Mouse (Mus musculus): ENCODE measurements around the gene Usp10. TPM values are rescaled to one million over a fixed set of nuclear protein-coding genes. Genes with fewer than 3 reads are reported as not detected.
A peak's percentile ranks its signal among the peaks of the same experiment; 100 is the strongest.

Usp10 gene
- polyA plus RNA-seq, 1 experiment from 2014 or later: 72.3 TPM

- Histone ChIP-seq H3K27ac (no peak overlapping the region), H3K4me2 (no peak overlapping the region), H3K9me3 (replicated peaks) (no peaks in the 10 kb centered on the region), H3K27me3 (0 out of 2 replicates have a peak, but pooled peaks cover 3% of the 10 kb centered on the region), H3K4me3 (no peak overlapping the region), H3K4me1 (replicated peaks) (0 out of 2 replicates have a peak, but pooled peaks cover 5% of the 10 kb centered on the region), H3K36me3 (no peaks in the 10 kb centered on the region), H3K9ac (no peak overlapping the region)
- no peak for ATAC-seq (replicated peaks; ENCODE audit: insufficient number of reproducible peaks, insufficient read depth, low FRiP score, low read depth)
- WGBS: 65% methylated on average over 4 of the region's 4 CpGs
These were observed 54.7 kb downstream of the Usp10 start for GRCm38 (mm10) chr8:119964859-119965258.

- 0 out of 2 replicates have a peak, but pooled peaks cover 3% of the 10 kb centered on the region for H3K27me3 ChIP-seq
- 80% methylated on average over 9 of the region's 9 CpGs for WGBS
- H3K4me3 ChIP-seq: no peak overlapping the region
- no peak overlapping the region for H3K4me2 ChIP-seq
- no peak overlapping the region for H3K9ac ChIP-seq
- no peak overlapping the region for H3K27ac ChIP-seq
- H3K4me1 ChIP-seq (replicated peaks): no peaks in the 10 kb centered on the region
- H3K9me3 ChIP-seq (replicated peaks): no peaks in the 10 kb centered on the region
- H3K36me3 ChIP-seq: no peaks in the 10 kb centered on the region
- ATAC-seq (replicated peaks; ENCODE audit: insufficient number of reproducible peaks, insufficient read depth, low FRiP score, low read depth): no peak
These were observed 57.3 kb downstream of the Usp10 start for GRCm38 (mm10) chr8:119967435-119967834.

GRCm38 (mm10) chr8:119970169-119970568 lies 60.0 kb downstream of the Usp10 start:
- Histone ChIP-seq H3K4me3 (no peak overlapping the region), H3K9ac (no peak overlapping the region), H3K27me3 (0 out of 2 replicates have a peak, but pooled peaks cover 3% of the 10 kb centered on the region), H3K4me1 (replicated peaks) (no peaks in the 10 kb centered on the region), H3K36me3 (no peaks in the 10 kb centered on the region), H3K27ac (no peak overlapping the region), H3K4me2 (no peak overlapping the region), H3K9me3 (replicated peaks) (no peaks in the 10 kb centered on the region)
- 0 out of 2 replicates have a peak, but pooled peaks have one; percentile 19 for ATAC-seq (replicated peaks; ENCODE audit: insufficient number of reproducible peaks, insufficient read depth, low FRiP score, low read depth)
- 57% methylated on average over 9 of the region's 9 CpGs for WGBS

GRCm38 (mm10) chr8:119972558-119972957 lies 62.4 kb downstream of the Usp10 start:
- Histone ChIP-seq H3K9me3 (replicated peaks) (no peaks in the 10 kb centered on the region), H3K27ac (0 out of 2 replicates have a peak overlapping the region, but pooled peaks have one; percentile 31), H3K4me3 (no peak overlapping the region), H3K4me2 (no peak overlapping the region), H3K36me3 (no peaks in the 10 kb centered on the region), H3K9ac (no peak overlapping the region), H3K27me3 (0 out of 2 replicates have a peak, but pooled peaks cover 3% of the 10 kb centered on the region), H3K4me1 (replicated peaks) (no peaks in the 10 kb centered on the region)
- no peak for ATAC-seq (replicated peaks; ENCODE audit: insufficient number of reproducible peaks, insufficient read depth, low FRiP score, low read depth)
- 54% methylated on average over 12 of the region's 12 CpGs for WGBS

GRCm38 (mm10) chr8:119978770-119979381 lies 68.7 kb downstream of the Usp10 start:
- H3K9ac ChIP-seq: no peak overlapping the region
- no peaks in the 10 kb centered on the region for H3K9me3 ChIP-seq (replicated peaks)
- H3K4me1 ChIP-seq (replicated peaks): no peaks in the 10 kb centered on the region
- no peak overlapping the region for H3K4me3 ChIP-seq
- ATAC-seq (replicated peaks; ENCODE audit: insufficient number of reproducible peaks, insufficient read depth, low FRiP score, low read depth): no peak
- H3K4me2 ChIP-seq: no peak overlapping the region
- WGBS: 60% methylated on average over 11 of the region's 11 CpGs
- no peaks in the 10 kb centered on the region for H3K27me3 ChIP-seq
- H3K36me3 ChIP-seq: no peaks in the 10 kb centered on the region
- no peak overlapping the region for H3K27ac ChIP-seq

GRCm38 (mm10) chr8:119981253-119981652 lies 71.1 kb downstream of the Usp10 start:
- H3K27ac ChIP-seq: no peak overlapping the region
- no peak overlapping the region for H3K4me2 ChIP-seq
- no peaks in the 10 kb centered on the region for H3K36me3 ChIP-seq
- no peaks in the 10 kb centered on the region for H3K9me3 ChIP-seq (replicated peaks)
- no peak for ATAC-seq (replicated peaks; ENCODE audit: insufficient number of reproducible peaks, insufficient read depth, low FRiP score, low read depth)
- H3K4me1 ChIP-seq (replicated peaks): no peaks in the 10 kb centered on the region
- H3K4me3 ChIP-seq: no peak overlapping the region
- H3K9ac ChIP-seq: no peak overlapping the region
- WGBS: 69% methylated on average over 4 of the region's 4 CpGs
- H3K27me3 ChIP-seq: no peaks in the 10 kb centered on the region

- H3K4me1 ChIP-seq (replicated peaks): peaks cover 11% of the 10 kb centered on the region
- no peak overlapping the region for H3K4me2 ChIP-seq
- H3K27me3 ChIP-seq: no peaks in the 10 kb centered on the region
- H3K27ac ChIP-seq: no peak overlapping the region
- no peaks in the 10 kb centered on the region for H3K9me3 ChIP-seq (replicated peaks)
- ATAC-seq (replicated peaks; ENCODE audit: insufficient number of reproducible peaks, insufficient read depth, low FRiP score, low read depth): no peak
- H3K9ac ChIP-seq: no peak overlapping the region
- H3K4me3 ChIP-seq: no peak overlapping the region
- no peaks in the 10 kb centered on the region for H3K36me3 ChIP-seq
These were observed 73.9 kb downstream of the Usp10 start for GRCm38 (mm10) chr8:119984085-119984484.

GRCm38 (mm10) chr8:119986174-119986573 lies 76.0 kb downstream of the Usp10 start:
- H3K9me3 ChIP-seq (replicated peaks): no peaks in the 10 kb centered on the region
- no peak for ATAC-seq (replicated peaks; ENCODE audit: insufficient number of reproducible peaks, insufficient read depth, low FRiP score, low read depth)
- H3K27ac ChIP-seq: no peak overlapping the region
- peaks cover 12% of the 10 kb centered on the region for H3K27me3 ChIP-seq
- no peaks in the 10 kb centered on the region for H3K36me3 ChIP-seq
- no peak overlapping the region for H3K4me3 ChIP-seq
- H3K9ac ChIP-seq: no peak overlapping the region
- peaks cover 11% of the 10 kb centered on the region for H3K4me1 ChIP-seq (replicated peaks)
- 56% methylated on average over 5 of the region's 5 CpGs for WGBS
- no peak overlapping the region for H3K4me2 ChIP-seq

GRCm38 (mm10) chr8:119988087-119988486 lies 77.9 kb downstream of the Usp10 start:
- H3K9me3 ChIP-seq (replicated peaks): no peaks in the 10 kb centered on the region
- no peak overlapping the region for H3K4me3 ChIP-seq
- H3K27ac ChIP-seq: 0 out of 2 replicates have a peak overlapping the region, but pooled peaks have one; percentile 7
- H3K4me2 ChIP-seq: peak overlapping the region; percentile 44
- ATAC-seq (replicated peaks; ENCODE audit: insufficient number of reproducible peaks, insufficient read depth, low FRiP score, low read depth): peak; percentile 32
- peaks cover 31% of the 10 kb centered on the region for H3K27me3 ChIP-seq
- H3K4me1 ChIP-seq (replicated peaks): peaks cover 21% of the 10 kb centered on the region
- 0 out of 2 replicates have a peak overlapping the region, but pooled peaks have one; percentile 16 for H3K9ac ChIP-seq
- WGBS: 28% methylated on average over 15 of the region's 15 CpGs
- no peaks in the 10 kb centered on the region for H3K36me3 ChIP-seq

GRCm38 (mm10) chr8:119992249-119992648 lies 82.1 kb downstream of the Usp10 start, which contains the start of gene Crispld2:
Gene Crispld2, plus strand, starts transcription at chr8:119992438.
- no peak within 1 kb of the TSS for H3K27ac ChIP-seq
- peak within 1 kb of the TSS; percentile 53 for H3K4me2 ChIP-seq
- peak; percentile 57; the same call in 1 of the 2 replicates for ATAC-seq (replicated peaks; ENCODE audit: insufficient number of reproducible peaks, insufficient read depth, low FRiP score, low read depth)
- peak within 1 kb of the TSS; percentile 33 for H3K4me3 ChIP-seq
- no peak within 1 kb of the TSS for H3K9ac ChIP-seq
- no peaks in the 10 kb centered on the region for H3K36me3 ChIP-seq
- 1% methylated on average over 25 of the region's 25 CpGs for WGBS
- H3K27me3 ChIP-seq: peaks cover 51% of the 10 kb centered on the region
- no peaks in the 10 kb centered on the region for H3K9me3 ChIP-seq (replicated peaks)
- peaks cover 21% of the 10 kb centered on the region for H3K4me1 ChIP-seq (replicated peaks)

GRCm38 (mm10) chr8:119994114-119994513 lies 84.0 kb downstream of the Usp10 start:
- H3K4me1 ChIP-seq (replicated peaks): peaks cover 11% of the 10 kb centered on the region
- no peak overlapping the region for H3K27ac ChIP-seq
- H3K9me3 ChIP-seq (replicated peaks): no peaks in the 10 kb centered on the region
- no peaks in the 10 kb centered on the region for H3K36me3 ChIP-seq
- peaks cover 51% of the 10 kb centered on the region for H3K27me3 ChIP-seq
- 62% methylated on average over 7 of the region's 7 CpGs for WGBS
- no peak overlapping the region for H3K9ac ChIP-seq
- no peak for ATAC-seq (replicated peaks; ENCODE audit: insufficient number of reproducible peaks, insufficient read depth, low FRiP score, low read depth)
- H3K4me3 ChIP-seq: no peak overlapping the region
- H3K4me2 ChIP-seq: no peak overlapping the region

GRCm38 (mm10) chr8:119994556-119994955 lies 84.4 kb downstream of the Usp10 start:
- no peak overlapping the region for H3K4me2 ChIP-seq

More at GRCm38 (mm10) chr8:119994556-119994955, 84.4 kb downstream of the Usp10 start:
- H3K9me3 ChIP-seq (replicated peaks): no peaks in the 10 kb centered on the region
- 45% methylated on average over 6 of the region's 6 CpGs for WGBS
- ATAC-seq (replicated peaks; ENCODE audit: insufficient number of reproducible peaks, insufficient read depth, low FRiP score, low read depth): no peak
- H3K27me3 ChIP-seq: peaks cover 51% of the 10 kb centered on the region
- peaks cover 11% of the 10 kb centered on the region for H3K4me1 ChIP-seq (replicated peaks)
- H3K27ac ChIP-seq: no peak overlapping the region
- H3K4me3 ChIP-seq: no peak overlapping the region
- H3K36me3 ChIP-seq: no peaks in the 10 kb centered on the region
- H3K9ac ChIP-seq: no peak overlapping the region

All from heart, embryonic 15.5 days (tissue).